In the genomic region with DNA sequence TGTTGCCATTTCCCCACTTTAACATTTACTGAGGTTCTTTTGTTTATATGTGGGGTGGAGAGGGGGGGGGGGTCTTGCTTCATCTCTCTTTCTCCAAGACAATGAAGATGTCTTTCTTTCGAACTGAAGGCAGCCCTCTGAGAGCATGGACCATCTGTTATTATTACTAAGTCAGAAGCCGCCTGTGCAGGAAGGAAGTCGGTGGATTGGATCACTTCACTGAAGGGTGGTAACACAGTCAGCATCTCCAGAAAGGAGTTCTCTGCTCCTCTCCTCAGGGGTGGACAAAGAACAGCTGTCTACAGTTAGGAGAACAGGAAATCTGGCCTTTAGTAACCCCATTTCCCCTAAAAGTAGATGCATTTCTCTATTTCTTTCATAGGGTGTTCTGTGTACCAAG, we compare ENCODE assay signal across 33 mouse cellular contexts.
"Had no signal": no experiment of that assay in that cellular context is flagged by ENCODE, and none has a peak within 500 bp of the region (broad histone marks: within the 10 kb centered on the region; RNA-seq: fewer than 3 reads in every experiment).

No protein-coding gene starts in this region.

- H3K4me1 ChIP-seq: heart, embryonic 10.5 days; heart, embryonic 12.5 days; heart, embryonic 13.5 days; heart, embryonic 15.5 days; hindbrain, embryonic 12.5 days; hindbrain, embryonic 13.5 days; hindbrain, embryonic 15.5 days; intestine, embryonic 15.5 days; kidney, embryonic 15.5 days had no signal

- H3K36me3 ChIP-seq: heart, embryonic 10.5 days; heart, embryonic 12.5 days; heart, embryonic 13.5 days; heart, embryonic 15.5 days; hindbrain, embryonic 10.5 days; hindbrain, embryonic 12.5 days; hindbrain, embryonic 13.5 days; hindbrain, embryonic 15.5 days; intestine, embryonic 15.5 days; kidney, embryonic 15.5 days had no signal

- H3K9me3 ChIP-seq: heart, embryonic 12.5 days; heart, embryonic 13.5 days; heart, embryonic 15.5 days; hindbrain, embryonic 12.5 days; hindbrain, embryonic 13.5 days; hindbrain, embryonic 15.5 days; intestine, embryonic 15.5 days; kidney, embryonic 15.5 days had no signal

- H3K27me3 ChIP-seq: heart, embryonic 12.5 days; heart, embryonic 13.5 days; heart, embryonic 15.5 days; hindbrain, embryonic 12.5 days; hindbrain, embryonic 13.5 days; hindbrain, embryonic 15.5 days; intestine, embryonic 15.5 days; kidney, embryonic 15.5 days had no signal

- DNase-seq: heart, postnatal 14 days; kidney, adult 11 months; kidney, adult 18-20 months; kidney, adult 2 months; kidney, adult 8-10 months; kidney, adult 9 months; kidney, postnatal 10 days; kidney, postnatal 14 days; kidney, postnatal 25 days; kidney, postnatal 36 days; kidney, postnatal 4 days; layer of hippocampus, adult 9-11 months; layer of hippocampus, postnatal 36 days had no signal

- H3K4me2 ChIP-seq: heart, embryonic 12.5 days; heart, embryonic 13.5 days; heart, embryonic 15.5 days; hindbrain, embryonic 12.5 days; hindbrain, embryonic 13.5 days; hindbrain, embryonic 14.5 days; hindbrain, embryonic 15.5 days; intestine, embryonic 15.5 days; kidney, embryonic 15.5 days had no signal

- H3K27ac ChIP-seq: heart, adult 2 months; heart, embryonic 10.5 days; heart, embryonic 13.5 days; heart, embryonic 15.5 days; hindbrain, embryonic 10.5 days; hindbrain, embryonic 12.5 days; hindbrain, embryonic 13.5 days; hindbrain, embryonic 14.5 days; hindbrain, embryonic 15.5 days; hindbrain, postnatal 0 days; intestine, embryonic 15.5 days; kidney, embryonic 15.5 days; kidney, postnatal 0 days; layer of hippocampus, adult 2 months; left cerebral cortex, adult 2 months had no signal

- H3K4me3 ChIP-seq: heart, adult 2 months; heart, embryonic 10.5 days; heart, embryonic 12.5 days; heart, embryonic 13.5 days; heart, embryonic 15.5 days; hindbrain, embryonic 10.5 days; hindbrain, embryonic 12.5 days; hindbrain, embryonic 13.5 days; hindbrain, embryonic 15.5 days; intestine, embryonic 15.5 days; kidney, embryonic 15.5 days; layer of hippocampus, adult 2 months; left cerebral cortex, adult 2 months had no signal

- H3K9ac ChIP-seq: heart, embryonic 12.5 days; heart, embryonic 13.5 days; heart, embryonic 15.5 days; hindbrain, embryonic 12.5 days; hindbrain, embryonic 13.5 days; hindbrain, embryonic 14.5 days; hindbrain, embryonic 15.5 days; intestine, embryonic 15.5 days; kidney, embryonic 15.5 days had no signal

- ATAC-seq: hindbrain, embryonic 16.5 days; hindbrain, postnatal 0 days; inflammation-experienced regulatory T-cells, adult 6 months; intestine, embryonic 15.5 days; intestine, embryonic 16.5 days; intestine, postnatal 0 days had no signal
